Mouse (Mus musculus) T-cell, adult 66 days (primary cell): ENCODE results near the gene Gpr39. TPM values are rescaled to one million over a fixed set of nuclear protein-coding genes. Genes with fewer than 3 reads are reported as not detected.

Source experiments
- total RNA-seq, 2 experiments: library from RNA; stranded (reverse); gene quantifications; 3 replicates in 1 of 2; 4 replicates in 1 of 2; pipeline ENCODE4 v1.2.4; 2023

Gene Gpr39
- total RNA-seq: not detected

GRCm38 (mm10) chr1:125676790-125677273, at the start of gene Gpr39:
Gene Gpr39, plus strand, starts transcription at chr1:125676995.

GRCm38 (mm10) chr1:125912601-125913600, 236.1 kb downstream of the Gpr39 start, which contains the start of gene Lypd1:
Gene Lypd1, minus strand, starts transcription at chr1:125913101.

Other genes with a start within 250 kb of the Gpr39 start
- 100 to 1,000 TPM; 583 to 649 TPM for gene Actr3, start 241.3 kb upstream of the Gpr39 start, total RNA-seq
- under 1 TPM; 0.41 to 0.96 TPM for gene Slc35f5, start 116.4 kb upstream of the Gpr39 start, total RNA-seq
- not detected for gene Lypd1, start 236.1 kb downstream of the Gpr39 start, total RNA-seq